Mouse (Mus musculus): ENCODE measurements around the gene Myb. TPM values are rescaled to one million over a fixed set of nuclear protein-coding genes. Genes with fewer than 3 reads are reported as not detected.
A peak's percentile ranks its signal among the peaks of the same experiment; 100 is the strongest.

The Myb gene
- polyA plus RNA-seq (2016; fragmentation: Nextera tagmentation; extraction: Ambion mirVana) = 4.4 and 5.3 TPM in 2 replicates

GRCm38 (mm10) chr10:21160537-21161358, at the start of gene Myb:
TSS of gene Myb (minus strand) at chr10:21160984.
- Histone ChIP-seq H3K9me3 (no peaks in the 10 kb centered on the region), H3K36me3 (replicated peaks) (no peaks in the 10 kb centered on the region), H3K4me1 (peaks cover 35% of the 10 kb centered on the region), H3K27me3 (replicated peaks; ENCODE audit: low read depth, poor library complexity, severe bottlenecking) (peaks cover 61% of the 10 kb centered on the region), H3K27ac (replicated peaks) (peak within 1 kb of the TSS; percentile 94), H3K4me3 (peak within 1 kb of the TSS; percentile 82)
- WGBS = under 1% methylated on average over 86 of the region's 86 CpGs
- peak; percentile 89 for DNase-seq (ENCODE audit: low spot score)

- no peak for DNase-seq (ENCODE audit: low spot score)
- WGBS = 64% methylated on average over 1 of the region's 1 CpGs
- Histone ChIP-seq H3K4me3 (no peak overlapping the region), H3K27ac (replicated peaks) (no peak overlapping the region), H3K27me3 (replicated peaks; ENCODE audit: low read depth, poor library complexity, severe bottlenecking) (no peaks in the 10 kb centered on the region), H3K9me3 (no peaks in the 10 kb centered on the region), H3K36me3 (replicated peaks) (no peaks in the 10 kb centered on the region), H3K4me1 (no peaks in the 10 kb centered on the region)
These were observed 46.6 kb upstream of the Myb start for GRCm38 (mm10) chr10:21207378-21207777.

GRCm38 (mm10) chr10:21206232-21206631, 45.4 kb upstream of the Myb start:
- 83% methylated on average over 2 of the region's 2 CpGs for WGBS
- no peaks in the 10 kb centered on the region for H3K27me3 ChIP-seq (replicated peaks; ENCODE audit: low read depth, poor library complexity, severe bottlenecking)
- H3K4me3 ChIP-seq = no peak overlapping the region
- DNase-seq (ENCODE audit: low spot score) = no peak
- no peaks in the 10 kb centered on the region for H3K36me3 ChIP-seq (replicated peaks)
- H3K27ac ChIP-seq (replicated peaks) = no peak overlapping the region
- H3K4me1 ChIP-seq = no peaks in the 10 kb centered on the region
- H3K9me3 ChIP-seq = no peaks in the 10 kb centered on the region

- Histone ChIP-seq H3K9me3 (no peaks in the 10 kb centered on the region), H3K27me3 (replicated peaks; ENCODE audit: low read depth, poor library complexity, severe bottlenecking) (no peaks in the 10 kb centered on the region), H3K4me3 (no peak overlapping the region), H3K4me1 (no peaks in the 10 kb centered on the region), H3K36me3 (replicated peaks) (no peaks in the 10 kb centered on the region), H3K27ac (replicated peaks) (no peak overlapping the region)
- DNase-seq (ENCODE audit: low spot score) = no peak
- WGBS = 85% methylated on average over 10 of the region's 10 CpGs
These were observed 43.8 kb upstream of the Myb start for GRCm38 (mm10) chr10:21204496-21205085.

- 90% methylated on average over 5 of the region's 5 CpGs for WGBS
- Histone ChIP-seq H3K9me3 (no peaks in the 10 kb centered on the region), H3K27ac (replicated peaks) (no peak overlapping the region), H3K4me3 (no peak overlapping the region), H3K27me3 (replicated peaks; ENCODE audit: low read depth, poor library complexity, severe bottlenecking) (no peaks in the 10 kb centered on the region), H3K36me3 (replicated peaks) (no peaks in the 10 kb centered on the region), H3K4me1 (no peaks in the 10 kb centered on the region)
- no peak for DNase-seq (ENCODE audit: low spot score)
These were observed 43.1 kb upstream of the Myb start for GRCm38 (mm10) chr10:21203886-21204285.

GRCm38 (mm10) chr10:21203461-21203860, 42.7 kb upstream of the Myb start:
- no peak for DNase-seq (ENCODE audit: low spot score)
- Histone ChIP-seq H3K27me3 (replicated peaks; ENCODE audit: low read depth, poor library complexity, severe bottlenecking) (no peaks in the 10 kb centered on the region), H3K4me1 (no peaks in the 10 kb centered on the region), H3K36me3 (replicated peaks) (no peaks in the 10 kb centered on the region), H3K9me3 (no peaks in the 10 kb centered on the region), H3K27ac (replicated peaks) (no peak overlapping the region), H3K4me3 (no peak overlapping the region)
- 92% methylated on average over 3 of the region's 3 CpGs for WGBS

GRCm38 (mm10) chr10:21200761-21201160, 40.0 kb upstream of the Myb start:
- no peak overlapping the region for H3K4me3 ChIP-seq
- H3K4me1 ChIP-seq = peaks cover 6% of the 10 kb centered on the region; the same call in 1 of the 2 replicates
- no peaks in the 10 kb centered on the region for H3K36me3 ChIP-seq (replicated peaks)
- WGBS = 88% methylated on average over 7 of the region's 7 CpGs
- no peaks in the 10 kb centered on the region for H3K9me3 ChIP-seq
- no peak overlapping the region for H3K27ac ChIP-seq (replicated peaks)
- no peak for DNase-seq (ENCODE audit: low spot score)
- no peaks in the 10 kb centered on the region for H3K27me3 ChIP-seq (replicated peaks; ENCODE audit: low read depth, poor library complexity, severe bottlenecking)

- Histone ChIP-seq H3K4me1 (peaks cover 9% of the 10 kb centered on the region; the same call in 1 of the 2 replicates), H3K27ac (replicated peaks) (no peak overlapping the region), H3K9me3 (no peaks in the 10 kb centered on the region), H3K36me3 (replicated peaks) (no peaks in the 10 kb centered on the region), H3K27me3 (replicated peaks; ENCODE audit: low read depth, poor library complexity, severe bottlenecking) (no peaks in the 10 kb centered on the region), H3K4me3 (no peak overlapping the region)
- DNase-seq (ENCODE audit: low spot score) = no peak
These were observed 39.5 kb upstream of the Myb start for GRCm38 (mm10) chr10:21200322-21200721.

- no peaks in the 10 kb centered on the region for H3K9me3 ChIP-seq
- 87% methylated on average over 8 of the region's 8 CpGs for WGBS
- H3K4me3 ChIP-seq = no peak overlapping the region
- H3K27ac ChIP-seq (replicated peaks) = no peak overlapping the region
- H3K27me3 ChIP-seq (replicated peaks; ENCODE audit: low read depth, poor library complexity, severe bottlenecking) = no peaks in the 10 kb centered on the region
- H3K36me3 ChIP-seq (replicated peaks) = no peaks in the 10 kb centered on the region
- DNase-seq (ENCODE audit: low spot score) = no peak
- H3K4me1 ChIP-seq = peaks cover 36% of the 10 kb centered on the region
These were observed 35.9 kb upstream of the Myb start for GRCm38 (mm10) chr10:21196646-21197116.

GRCm38 (mm10) chr10:21195597-21195996, 34.8 kb upstream of the Myb start:
- Histone ChIP-seq H3K4me1 (peaks cover 36% of the 10 kb centered on the region), H3K4me3 (no peak overlapping the region), H3K36me3 (replicated peaks) (no peaks in the 10 kb centered on the region), H3K27ac (replicated peaks) (no peak overlapping the region), H3K9me3 (no peaks in the 10 kb centered on the region), H3K27me3 (replicated peaks; ENCODE audit: low read depth, poor library complexity, severe bottlenecking) (0 out of 2 replicates have a peak, but pooled peaks cover 4% of the 10 kb centered on the region)
- WGBS = 48% methylated on average over 8 of the region's 8 CpGs
- DNase-seq (ENCODE audit: low spot score) = no peak

GRCm38 (mm10) chr10:21193935-21194505, 33.2 kb upstream of the Myb start:
- Histone ChIP-seq H3K36me3 (replicated peaks) (no peaks in the 10 kb centered on the region), H3K27me3 (replicated peaks; ENCODE audit: low read depth, poor library complexity, severe bottlenecking) (peaks cover 7% of the 10 kb centered on the region), H3K4me3 (no peak overlapping the region), H3K27ac (replicated peaks) (no peak overlapping the region), H3K9me3 (no peaks in the 10 kb centered on the region), H3K4me1 (peaks cover 36% of the 10 kb centered on the region)
- no peak for DNase-seq (ENCODE audit: low spot score)
- 56% methylated on average over 3 of the region's 3 CpGs for WGBS

- no peaks in the 10 kb centered on the region for H3K9me3 ChIP-seq
- H3K36me3 ChIP-seq (replicated peaks) = no peaks in the 10 kb centered on the region
- H3K27me3 ChIP-seq (replicated peaks; ENCODE audit: low read depth, poor library complexity, severe bottlenecking) = peaks cover 7% of the 10 kb centered on the region
- H3K4me1 ChIP-seq = peaks cover 36% of the 10 kb centered on the region
- 44% methylated on average over 10 of the region's 10 CpGs for WGBS
- no peak overlapping the region for H3K4me3 ChIP-seq
- no peak overlapping the region for H3K27ac ChIP-seq (replicated peaks)
- DNase-seq (ENCODE audit: low spot score) = no peak
These were observed 32.5 kb upstream of the Myb start for GRCm38 (mm10) chr10:21193088-21193934.

Measured in embryonic facial prominence, embryonic 10.5 days (tissue).